Mouse (Mus musculus): ENCODE results near the gene Dmrt2. TPM values are rescaled to one million over a fixed set of nuclear protein-coding genes. Genes with fewer than 3 reads are reported as not detected.

Gene Dmrt2
- polyA plus RNA-seq, 1 experiment, result 0.01 TPM

DNA sequence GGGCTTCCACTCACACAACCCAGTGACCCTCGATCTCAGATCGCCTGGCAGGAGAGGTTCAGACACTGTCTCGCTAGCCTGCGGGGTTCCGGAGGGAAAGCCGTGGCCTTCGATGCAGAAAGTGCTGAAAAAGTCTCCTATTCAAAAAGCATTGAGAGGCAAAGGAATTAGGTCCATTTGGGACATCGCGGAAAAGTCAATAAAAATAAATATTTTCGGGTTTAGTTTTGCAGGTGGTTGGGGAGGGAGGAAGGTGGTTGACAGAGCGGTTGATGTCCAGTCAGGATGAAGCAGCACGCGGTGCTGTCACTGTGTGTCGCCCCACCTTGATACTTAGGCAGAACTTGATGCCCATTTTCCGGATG lies 1.8 kb downstream of the Dmrt2 start:
- Histone ChIP-seq H3K4me3 (replicated peaks) (peak overlapping the region; percentile 33), H3K4me1 (ENCODE audit: control insufficient read depth) (no peaks in the 10 kb centered on the region)

DNA sequence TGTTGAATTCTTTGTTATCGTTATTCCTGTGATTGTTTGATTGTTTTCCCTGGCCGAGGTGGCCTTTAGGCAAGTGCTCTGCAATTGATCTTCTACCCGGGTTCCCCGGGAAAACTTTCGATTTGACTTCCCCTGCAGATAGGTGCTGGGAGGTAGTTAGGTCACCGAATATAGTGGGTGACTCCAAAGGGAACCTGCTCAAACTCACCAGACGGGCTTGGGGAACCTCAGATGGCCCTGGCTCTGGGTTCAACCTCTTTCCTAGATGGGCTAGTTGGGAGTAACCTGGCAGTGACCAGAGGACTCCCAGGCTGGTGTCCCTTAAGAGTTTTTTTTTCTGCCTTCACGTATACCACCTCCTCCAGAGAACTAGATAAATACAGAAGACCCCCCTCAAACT lies 2.5 kb downstream of the Dmrt2 start:
- H3K36me3 ChIP-seq (ENCODE audit: control insufficient read depth), result no peaks in the 10 kb centered on the region
- no peak overlapping the region for H3K4me3 ChIP-seq (replicated peaks)
- no peak for TF ChIP-seq TAL1 (IDR thresholded peaks at IDR 0.05; ENCODE audit: low read length)
- TF ChIP-seq GATA1 (IDR thresholded peaks at IDR 0.05; ENCODE audit: low read length), result no peak
- H3K9me3 ChIP-seq (ENCODE audit: control insufficient read depth, low read length), result peaks cover 5% of the 10 kb centered on the region; the same call in 1 of the 2 replicates
- H3K27me3 ChIP-seq (ENCODE audit: control insufficient read depth), result peaks cover 80% of the 10 kb centered on the region
- no peaks in the 10 kb centered on the region for H3K4me1 ChIP-seq (ENCODE audit: control insufficient read depth)

More for the DNA sequence above, 1.8 kb downstream of the Dmrt2 start:
- H3K9me3 ChIP-seq (ENCODE audit: control insufficient read depth, low read length), result peaks cover 5% of the 10 kb centered on the region; the same call in 1 of the 2 replicates
- H3K36me3 ChIP-seq (ENCODE audit: control insufficient read depth), result no peaks in the 10 kb centered on the region
- TF ChIP-seq TAL1 (IDR thresholded peaks at IDR 0.05; ENCODE audit: low read length), result no peak
- H3K27me3 ChIP-seq (ENCODE audit: control insufficient read depth), result peaks cover 86% of the 10 kb centered on the region

DNA sequence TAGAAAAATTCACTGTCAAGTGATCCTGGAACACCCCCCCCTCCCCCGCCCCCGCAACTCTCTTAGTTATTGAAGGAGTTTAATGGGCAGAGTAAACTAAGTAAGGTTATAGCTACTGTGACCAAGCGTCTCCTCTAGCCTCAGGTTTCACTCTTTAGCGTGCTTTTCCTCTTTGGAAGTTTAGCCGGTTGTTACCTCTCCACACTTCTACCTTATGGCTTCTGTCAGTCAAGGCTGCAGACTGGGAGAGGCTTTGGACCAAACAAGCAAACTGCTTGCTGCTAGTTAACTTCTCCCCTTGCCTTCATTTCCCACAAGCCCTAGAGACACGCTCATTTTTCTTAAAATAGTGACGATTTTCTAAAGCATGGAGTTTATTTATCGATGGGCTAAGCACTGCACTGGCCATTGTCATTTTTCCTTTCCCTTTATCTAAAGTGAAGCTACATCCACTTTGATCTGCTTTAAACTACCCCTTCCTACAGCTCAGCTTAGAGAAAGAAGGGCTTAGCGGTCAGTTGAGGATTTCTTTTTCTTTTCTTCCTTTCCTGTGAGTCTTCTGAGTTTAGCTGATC lies 3.7 kb downstream of the Dmrt2 start:
- TF ChIP-seq TAL1 (IDR thresholded peaks at IDR 0.05; ENCODE audit: low read length) (no peak), GATA1 (IDR thresholded peaks at IDR 0.05; ENCODE audit: low read length) (no peak)
- Histone ChIP-seq H3K4me1 (ENCODE audit: control insufficient read depth) (no peaks in the 10 kb centered on the region), H3K36me3 (ENCODE audit: control insufficient read depth) (no peaks in the 10 kb centered on the region), H3K4me3 (replicated peaks) (no peak overlapping the region), H3K9me3 (ENCODE audit: control insufficient read depth, low read length) (peaks cover 5% of the 10 kb centered on the region; the same call in 1 of the 2 replicates), H3K27me3 (ENCODE audit: control insufficient read depth) (peaks cover 68% of the 10 kb centered on the region)

DNA sequence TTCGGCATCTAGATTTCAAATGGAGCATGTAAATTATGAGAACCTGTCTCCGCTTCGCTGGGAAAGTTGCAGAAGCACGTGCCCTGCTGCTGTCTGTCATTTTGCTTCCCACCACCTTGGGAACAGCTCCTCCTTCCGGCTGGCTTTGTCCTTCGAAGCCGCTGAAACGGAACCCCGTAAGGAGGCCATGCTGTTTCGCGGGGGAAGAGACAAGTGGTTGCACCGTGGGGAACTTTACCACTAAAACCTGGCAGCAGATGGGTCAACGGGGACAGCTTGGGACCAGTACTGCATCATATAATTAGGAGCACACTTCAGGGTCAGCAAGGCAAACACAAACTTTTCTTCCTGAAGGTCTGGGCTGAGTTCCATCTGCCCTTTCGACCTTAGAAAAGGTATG lies 26.6 kb downstream of the Dmrt2 start:
- no peaks in the 10 kb centered on the region for H3K27me3 ChIP-seq (ENCODE audit: control insufficient read depth)
- no peaks in the 10 kb centered on the region for H3K36me3 ChIP-seq (ENCODE audit: control insufficient read depth)
- no peak overlapping the region for H3K4me3 ChIP-seq (replicated peaks)
- TF ChIP-seq TAL1 (IDR thresholded peaks at IDR 0.05; ENCODE audit: low read length) (no peak), GATA1 (IDR thresholded peaks at IDR 0.05; ENCODE audit: low read length) (no peak)
- no peaks in the 10 kb centered on the region for H3K4me1 ChIP-seq (ENCODE audit: control insufficient read depth)
- peaks cover 4% of the 10 kb centered on the region; the same call in 1 of the 2 replicates for H3K9me3 ChIP-seq (ENCODE audit: control insufficient read depth, low read length)

DNA sequence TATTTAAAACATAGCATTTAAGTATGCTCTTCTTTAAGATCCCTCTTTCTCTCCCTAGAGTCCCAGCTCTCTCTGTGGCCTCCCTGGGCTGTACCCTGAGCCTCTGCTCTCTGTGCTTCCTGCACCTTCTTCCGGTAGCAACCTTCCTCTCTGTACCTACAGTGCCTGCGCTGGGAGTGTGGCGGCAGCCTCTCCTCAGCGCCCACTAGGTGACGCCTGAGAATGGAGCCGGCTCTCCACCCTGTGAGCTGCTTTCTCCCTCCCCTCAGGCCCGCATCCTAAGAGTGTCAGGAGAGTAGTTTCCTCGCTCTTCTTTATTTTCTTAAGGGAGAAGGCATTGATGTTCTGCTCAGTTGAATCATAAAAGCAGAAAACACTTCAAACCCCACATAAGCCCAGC lies 41.2 kb downstream of the Dmrt2 start:
- H3K9me3 ChIP-seq (ENCODE audit: control insufficient read depth, low read length), result no peaks in the 10 kb centered on the region
- no peak overlapping the region for H3K4me3 ChIP-seq (replicated peaks)
- no peaks in the 10 kb centered on the region for H3K36me3 ChIP-seq (ENCODE audit: control insufficient read depth)
- no peaks in the 10 kb centered on the region for H3K4me1 ChIP-seq (ENCODE audit: control insufficient read depth)
- H3K27me3 ChIP-seq (ENCODE audit: control insufficient read depth), result no peaks in the 10 kb centered on the region
- TF ChIP-seq GATA1 (IDR thresholded peaks at IDR 0.05; ENCODE audit: low read length), result no peak
- no peak for TF ChIP-seq TAL1 (IDR thresholded peaks at IDR 0.05; ENCODE audit: low read length)

DNA sequence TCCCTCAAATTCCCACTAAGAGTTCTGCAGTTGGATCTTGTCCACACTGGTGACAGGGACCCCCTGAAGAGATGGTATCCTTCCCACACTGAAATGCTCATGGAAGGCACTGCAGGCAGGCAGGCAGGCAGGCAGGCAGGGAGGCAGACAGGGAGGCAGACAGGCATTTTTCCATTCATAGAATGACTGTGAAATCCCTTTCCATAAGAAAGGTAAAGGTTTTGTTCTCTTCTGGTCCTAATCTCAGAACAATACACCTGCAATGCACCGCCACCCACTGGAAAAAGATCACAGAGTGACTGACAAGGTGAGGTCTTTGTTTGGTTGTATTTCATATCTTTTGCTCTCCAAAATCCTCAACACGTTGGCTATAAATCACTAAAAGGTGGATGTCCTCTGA lies 42.7 kb downstream of the Dmrt2 start:
- Histone ChIP-seq H3K4me1 (ENCODE audit: control insufficient read depth) (no peaks in the 10 kb centered on the region), H3K4me3 (replicated peaks) (no peak overlapping the region)
- no peak for TF ChIP-seq TAL1 (IDR thresholded peaks at IDR 0.05; ENCODE audit: low read length)
- no peak for TF ChIP-seq GATA1 (IDR thresholded peaks at IDR 0.05; ENCODE audit: low read length)

DNA sequence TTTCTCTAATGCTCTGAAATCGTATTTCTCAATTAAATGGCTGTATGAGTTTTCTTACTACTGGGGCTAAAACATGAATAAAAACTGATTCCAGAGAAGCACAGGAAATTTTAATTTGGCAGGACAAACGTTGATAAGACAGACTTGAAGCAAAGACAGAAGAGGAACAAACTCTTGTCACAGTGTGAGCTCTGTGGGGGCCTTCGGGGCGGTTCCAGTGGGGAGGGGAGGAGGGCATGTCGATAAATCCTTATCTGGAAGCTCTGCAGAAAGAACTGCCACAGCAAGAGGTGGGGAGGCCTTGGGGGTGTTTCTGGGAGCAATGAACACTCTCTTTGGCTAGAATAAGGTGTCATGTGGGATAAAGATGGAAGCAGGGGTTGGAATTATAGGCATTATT lies 50.4 kb downstream of the Dmrt2 start:
- H3K36me3 ChIP-seq (ENCODE audit: control insufficient read depth), result no peaks in the 10 kb centered on the region
- no peak overlapping the region for H3K4me3 ChIP-seq (replicated peaks)
- TF ChIP-seq GATA1 (IDR thresholded peaks at IDR 0.05; ENCODE audit: low read length) (no peak), TAL1 (IDR thresholded peaks at IDR 0.05; ENCODE audit: low read length) (no peak)
- no peaks in the 10 kb centered on the region for H3K27me3 ChIP-seq (ENCODE audit: control insufficient read depth)
- no peaks in the 10 kb centered on the region for H3K4me1 ChIP-seq (ENCODE audit: control insufficient read depth)
- no peaks in the 10 kb centered on the region for H3K9me3 ChIP-seq (ENCODE audit: control insufficient read depth, low read length)

More for the DNA sequence above, 42.7 kb downstream of the Dmrt2 start:
- Histone ChIP-seq H3K27me3 (ENCODE audit: control insufficient read depth) (no peaks in the 10 kb centered on the region), H3K36me3 (ENCODE audit: control insufficient read depth) (no peaks in the 10 kb centered on the region), H3K9me3 (ENCODE audit: control insufficient read depth, low read length) (no peaks in the 10 kb centered on the region)

Other genes starting within 250 kb of the Dmrt2 start
- gene Dmrt1, start 166.8 kb upstream of the Dmrt2 start, polyA plus RNA-seq (2012), result not detected in 2 replicates
- gene Dmrt3, start 62.1 kb upstream of the Dmrt2 start, polyA plus RNA-seq (2012), result not detected in 2 replicates